Mouse (Mus musculus): ENCODE data around the gene Rpl24. TPM values are rescaled to one million over a fixed set of nuclear protein-coding genes. Genes with fewer than 3 reads are reported as not detected.

Rpl24 gene
- polyA plus RNA-seq, 1 experiment, result not detected

DNA sequence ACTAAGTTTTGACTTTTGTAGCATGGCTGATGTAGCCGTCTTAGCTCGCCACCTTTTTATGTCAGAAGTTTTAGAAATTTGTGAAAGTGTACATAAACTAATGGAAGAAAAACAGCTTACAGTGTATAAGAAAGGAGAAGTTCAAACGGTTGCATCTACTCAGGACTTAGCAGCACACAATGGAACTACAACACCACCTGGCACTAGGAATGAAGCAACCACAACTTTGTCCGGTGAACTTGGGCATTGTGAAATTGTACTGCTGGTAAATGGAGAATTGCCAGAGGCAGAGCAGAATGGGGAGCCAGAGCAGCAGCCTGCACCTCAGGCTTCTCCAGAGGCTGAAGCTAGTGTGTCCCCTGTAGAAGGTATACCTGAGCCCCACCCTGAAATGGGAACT, 24.2 kb downstream of the Rpl24 start:
- TF ChIP-seq CTCF (IDR thresholded peaks at IDR 0.05; ENCODE audit: insufficient read depth, low read depth, low read length) (no peak), POLR2A (IDR thresholded peaks at IDR 0.05; ENCODE audit: insufficient read depth, low read depth, low read length) (no peak)
- Histone ChIP-seq H3K27ac (ENCODE audit: insufficient read depth, low read depth, low read length) (no peak overlapping the region), H3K4me3 (ENCODE audit: insufficient read depth, low read depth, low read length) (no peak overlapping the region), H3K4me1 (ENCODE audit: control insufficient read depth, insufficient read depth, low read length) (no peaks in the 10 kb centered on the region)
- 88% methylated on average over 4 of the region's 4 CpGs for WGBS

DNA sequence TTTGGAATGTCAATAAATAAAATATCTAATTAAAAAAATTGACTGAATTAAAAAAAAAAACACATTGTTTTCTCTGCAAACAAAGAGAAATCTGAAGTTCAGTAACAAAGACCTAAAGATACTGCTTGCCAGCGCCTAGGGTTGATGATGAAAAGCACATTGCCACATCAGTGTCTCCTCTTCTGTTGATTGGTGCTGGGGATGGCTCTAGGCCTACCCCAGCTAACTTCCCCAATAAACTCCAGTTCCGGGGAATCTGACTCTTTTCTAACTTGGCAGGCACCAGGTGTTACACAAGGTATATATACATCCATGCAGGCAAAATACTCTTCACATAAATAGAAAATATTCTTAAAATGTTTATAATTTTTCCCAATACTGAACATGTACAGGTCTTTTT, 28.2 kb downstream of the Rpl24 start:
- H3K27ac ChIP-seq (ENCODE audit: insufficient read depth, low read depth, low read length), result no peak overlapping the region
- H3K4me1 ChIP-seq (ENCODE audit: control insufficient read depth, insufficient read depth, low read length), result no peaks in the 10 kb centered on the region
- 97% methylated on average over 2 of the region's 2 CpGs for WGBS
- TF ChIP-seq POLR2A (IDR thresholded peaks at IDR 0.05; ENCODE audit: insufficient read depth, low read depth, low read length) (no peak), CTCF (IDR thresholded peaks at IDR 0.05; ENCODE audit: insufficient read depth, low read depth, low read length) (no peak)
- H3K4me3 ChIP-seq (ENCODE audit: insufficient read depth, low read depth, low read length), result no peak overlapping the region

DNA sequence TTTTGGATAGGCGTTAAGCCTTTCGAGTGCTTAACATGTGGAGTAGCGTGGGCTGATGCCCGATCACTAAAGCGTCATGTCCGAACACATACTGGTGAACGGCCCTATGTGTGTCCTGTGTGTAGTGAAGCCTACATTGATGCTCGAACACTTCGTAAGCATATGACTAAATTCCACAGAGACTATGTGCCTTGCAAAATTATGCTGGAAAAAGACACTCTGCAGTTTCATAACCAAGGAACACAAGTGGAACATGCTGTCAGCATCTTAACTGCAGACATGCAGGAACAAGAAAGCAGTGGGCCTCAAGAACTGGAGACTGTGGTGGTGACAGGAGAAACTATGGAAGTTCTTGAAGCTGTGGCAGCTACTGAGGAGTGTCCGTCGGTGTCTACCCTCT, 40.7 kb downstream of the Rpl24 start:
- Histone ChIP-seq H3K4me3 (ENCODE audit: insufficient read depth, low read depth, low read length) (no peak overlapping the region), H3K4me1 (ENCODE audit: control insufficient read depth, insufficient read depth, low read length) (no peaks in the 10 kb centered on the region), H3K27ac (ENCODE audit: insufficient read depth, low read depth, low read length) (no peak overlapping the region)
- TF ChIP-seq CTCF (IDR thresholded peaks at IDR 0.05; ENCODE audit: insufficient read depth, low read depth, low read length) (no peak), POLR2A (IDR thresholded peaks at IDR 0.05; ENCODE audit: insufficient read depth, low read depth, low read length) (no peak)
- 93% methylated on average over 11 of the region's 11 CpGs for WGBS

DNA sequence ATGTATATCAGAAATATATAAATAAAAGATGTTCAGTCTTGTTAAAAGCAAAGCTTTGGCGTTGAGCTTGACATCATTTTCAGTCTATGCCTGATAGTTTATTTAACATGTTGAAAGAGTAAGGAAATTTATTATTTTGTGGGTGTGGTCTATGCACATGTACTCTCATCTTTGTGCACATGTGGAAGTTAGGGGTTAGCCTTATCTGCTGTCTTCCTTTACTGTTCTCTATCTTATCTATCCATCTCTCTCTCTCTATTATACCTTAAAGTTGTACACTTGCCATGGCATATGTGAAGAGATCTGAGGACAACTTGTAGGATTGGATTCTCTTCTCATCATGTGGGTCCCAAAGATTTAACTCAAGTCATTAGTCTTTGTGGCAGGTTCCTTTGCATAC, 42.8 kb downstream of the Rpl24 start:
- WGBS, result 98% methylated on average over 1 of the region's 1 CpGs

DNA sequence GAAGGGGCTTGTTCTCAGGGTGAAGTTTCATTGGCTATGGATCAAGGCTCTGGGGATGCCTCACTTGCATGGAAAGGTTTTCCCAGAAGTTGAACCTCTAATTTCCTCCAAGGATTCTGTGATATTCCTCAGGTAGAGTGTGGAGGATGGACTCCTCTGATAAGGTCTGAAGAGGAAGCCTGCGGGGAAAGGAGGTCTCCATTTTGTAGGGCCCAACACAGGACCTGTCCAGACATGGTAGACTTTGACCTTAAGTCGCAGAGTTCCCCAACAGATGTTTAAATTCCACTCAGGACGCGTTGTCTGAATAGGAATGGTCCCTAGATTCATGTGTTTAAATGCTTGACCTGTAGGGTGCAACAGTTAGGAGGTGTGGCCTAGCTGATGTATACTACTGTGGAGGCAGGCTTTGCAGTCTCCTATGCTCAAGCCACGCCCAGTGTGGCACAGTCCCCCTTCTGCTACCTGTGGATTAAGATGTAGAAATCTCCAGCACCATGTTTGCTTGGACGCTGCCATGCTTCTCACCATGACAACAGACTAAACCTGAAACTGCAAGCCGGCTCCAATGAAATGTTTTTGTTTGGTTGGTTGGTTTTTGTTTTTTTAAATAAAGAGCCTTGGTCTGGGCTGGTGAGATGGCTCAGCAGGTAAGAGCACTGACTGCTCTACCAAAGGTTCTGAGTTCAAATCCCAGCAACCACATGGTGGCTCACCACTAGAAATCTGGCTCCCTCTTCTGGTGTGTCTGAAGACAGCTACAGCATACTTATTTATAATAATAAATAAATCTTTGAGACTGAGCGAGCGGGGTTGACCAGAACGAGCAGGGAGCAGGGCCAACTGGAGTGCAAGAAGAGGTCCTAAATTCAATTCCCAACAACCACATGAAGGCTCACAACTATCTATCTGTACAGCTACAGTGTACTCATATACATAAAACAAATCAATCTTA, 47.0 kb downstream of the Rpl24 start:
- WGBS, result 90% methylated on average over 10 of the region's 10 CpGs
- Histone ChIP-seq H3K4me1 (ENCODE audit: control insufficient read depth, insufficient read depth, low read length) (no peaks in the 10 kb centered on the region), H3K27ac (ENCODE audit: insufficient read depth, low read depth, low read length) (no peak overlapping the region), H3K4me3 (ENCODE audit: insufficient read depth, low read depth, low read length) (no peak overlapping the region)
- TF ChIP-seq CTCF (IDR thresholded peaks at IDR 0.05; ENCODE audit: insufficient read depth, low read depth, low read length), result no peak
- TF ChIP-seq POLR2A (IDR thresholded peaks at IDR 0.05; ENCODE audit: insufficient read depth, low read depth, low read length), result no peak

More for the DNA sequence above, 42.8 kb downstream of the Rpl24 start:
- Histone ChIP-seq H3K4me1 (ENCODE audit: control insufficient read depth, insufficient read depth, low read length) (no peaks in the 10 kb centered on the region), H3K4me3 (ENCODE audit: insufficient read depth, low read depth, low read length) (no peak overlapping the region), H3K27ac (ENCODE audit: insufficient read depth, low read depth, low read length) (no peak overlapping the region)
- TF ChIP-seq POLR2A (IDR thresholded peaks at IDR 0.05; ENCODE audit: insufficient read depth, low read depth, low read length), result no peak
- no peak for TF ChIP-seq CTCF (IDR thresholded peaks at IDR 0.05; ENCODE audit: insufficient read depth, low read depth, low read length)

DNA sequence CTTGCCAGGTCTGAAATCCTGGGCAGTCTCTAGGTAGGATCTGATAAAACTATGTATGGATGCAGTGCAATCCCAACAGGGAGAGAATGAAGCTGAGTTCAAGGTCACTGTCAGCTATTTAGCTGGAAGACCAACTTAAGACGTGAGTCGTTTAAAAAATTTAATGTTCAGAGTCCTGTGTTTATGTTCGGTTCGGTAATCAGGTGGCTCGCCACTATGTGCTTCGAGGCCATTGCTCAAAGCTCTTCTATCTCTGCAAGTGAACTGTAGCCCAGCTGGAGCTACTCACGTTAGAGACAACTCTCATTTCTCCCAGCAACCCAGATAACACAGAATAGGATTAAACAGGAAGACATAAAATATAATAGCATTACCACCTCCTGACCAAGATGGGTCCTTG, 48.0 kb downstream of the Rpl24 start:
- Histone ChIP-seq H3K4me1 (ENCODE audit: control insufficient read depth, insufficient read depth, low read length) (no peaks in the 10 kb centered on the region), H3K4me3 (ENCODE audit: insufficient read depth, low read depth, low read length) (no peak overlapping the region), H3K27ac (ENCODE audit: insufficient read depth, low read depth, low read length) (no peak overlapping the region)
- TF ChIP-seq POLR2A (IDR thresholded peaks at IDR 0.05; ENCODE audit: insufficient read depth, low read depth, low read length) (no peak), CTCF (IDR thresholded peaks at IDR 0.05; ENCODE audit: insufficient read depth, low read depth, low read length) (no peak)
- WGBS, result 86% methylated on average over 7 of the region's 7 CpGs

DNA sequence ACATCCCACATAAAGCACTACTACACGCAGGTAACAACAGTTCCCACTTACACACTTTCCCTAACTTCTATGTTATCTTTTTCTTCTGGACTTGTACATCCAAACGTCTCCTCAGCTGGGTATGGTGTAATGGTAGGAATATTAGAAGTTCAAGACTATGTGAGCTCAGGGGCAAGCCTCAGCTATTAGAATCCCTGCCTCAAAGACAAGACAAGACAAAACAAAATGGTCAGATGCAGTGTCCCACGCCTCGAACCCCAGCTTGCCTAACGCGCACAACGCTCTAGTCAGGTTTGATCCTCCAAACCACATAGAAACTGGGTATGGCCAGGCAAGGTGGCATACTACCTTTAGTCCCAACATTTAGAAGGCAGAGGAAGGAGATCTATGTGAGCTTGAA, 53.6 kb downstream of the Rpl24 start:
- TF ChIP-seq POLR2A (IDR thresholded peaks at IDR 0.05; ENCODE audit: insufficient read depth, low read depth, low read length), result no peak
- no peak for TF ChIP-seq CTCF (IDR thresholded peaks at IDR 0.05; ENCODE audit: insufficient read depth, low read depth, low read length)
- WGBS, result 96% methylated on average over 7 of the region's 7 CpGs

More for the DNA sequence above, 53.6 kb downstream of the Rpl24 start:
- Histone ChIP-seq H3K4me1 (ENCODE audit: control insufficient read depth, insufficient read depth, low read length) (no peaks in the 10 kb centered on the region; the same call in 1 of the 2 replicates), H3K27ac (ENCODE audit: insufficient read depth, low read depth, low read length) (no peak overlapping the region), H3K4me3 (ENCODE audit: insufficient read depth, low read depth, low read length) (no peak overlapping the region)

Other genes starting within 250 kb of the Rpl24 start
- gene Nfkbiz, start 127.4 kb upstream of the Rpl24 start, polyA plus RNA-seq (2012; ENCODE audit: insufficient read depth, insufficient read length, low replicate concordance, missing spikeins), result not detected in 2 replicates
- gene Nxpe3, start 71.0 kb upstream of the Rpl24 start, polyA plus RNA-seq (2012; ENCODE audit: insufficient read depth, insufficient read length, low replicate concordance, missing spikeins), result not detected in 2 replicates
- gene Cep97, start 31.4 kb upstream of the Rpl24 start, polyA plus RNA-seq (2012; ENCODE audit: insufficient read depth, insufficient read length, low replicate concordance, missing spikeins), result 217 TPM in 1 of 2 replicates, not detected in the other
- not detected in 2 replicates for gene Zbtb11, start 7.6 kb downstream of the Rpl24 start, polyA plus RNA-seq (2012; ENCODE audit: insufficient read depth, insufficient read length, low replicate concordance, missing spikeins)
- not detected in 2 replicates for gene Pcnp, start 63.5 kb downstream of the Rpl24 start, polyA plus RNA-seq (2012; ENCODE audit: insufficient read depth, insufficient read length, low replicate concordance, missing spikeins)
- gene Trmt10c, start 71.5 kb downstream of the Rpl24 start, polyA plus RNA-seq (2012; ENCODE audit: insufficient read depth, insufficient read length, low replicate concordance, missing spikeins), result not detected in 2 replicates
- not detected in 2 replicates for gene Senp7, start 82.1 kb downstream of the Rpl24 start, polyA plus RNA-seq (2012; ENCODE audit: insufficient read depth, insufficient read length, low replicate concordance, missing spikeins)
- not detected in 2 replicates for gene Impg2, start 238.0 kb downstream of the Rpl24 start, polyA plus RNA-seq (2012; ENCODE audit: insufficient read depth, insufficient read length, low replicate concordance, missing spikeins)